26 mouse cellular contexts compared by ENCODE assay signal in genomic region chr16:94844769-94845168, GRCm38 (mm10).
"Had no signal": no experiment of that assay in that cellular context is flagged by ENCODE, and none has a peak within 500 bp of the region (broad histone marks: within the 10 kb centered on the region; RNA-seq: fewer than 3 reads in every experiment).

No protein-coding gene starts in this region.

- H3K27me3 ChIP-seq: heart, embryonic 12.5 days; hindbrain, embryonic 12.5 days; hindbrain, embryonic 15.5 days; intestine, embryonic 15.5 days; limb, embryonic 12.5 days; liver, embryonic 13.5 days had no signal

- H3K36me3 ChIP-seq: heart, embryonic 10.5 days; heart, embryonic 12.5 days; hindbrain, embryonic 10.5 days; hindbrain, embryonic 12.5 days; hindbrain, embryonic 15.5 days; intestine, embryonic 15.5 days; limb, embryonic 12.5 days; liver, embryonic 13.5 days had no signal

- H3K4me3 ChIP-seq: gastrocnemius, adult 2 months; heart, embryonic 10.5 days; heart, embryonic 12.5 days; hindbrain, embryonic 10.5 days; hindbrain, embryonic 12.5 days; hindbrain, embryonic 15.5 days; intestine, embryonic 15.5 days; layer of hippocampus, adult 2 months; left cerebral cortex, adult 2 months; limb, embryonic 12.5 days; liver, embryonic 13.5 days had no signal

- ATAC-seq: hindbrain, postnatal 0 days; inflammation-experienced regulatory T-cells, adult 6 months; intestine, embryonic 15.5 days; intestine, postnatal 0 days had no signal

- DNase-seq: gastrocnemius, adult 2 months; gastrocnemius, postnatal 10 days; gastrocnemius, postnatal 25 days; heart, adult 18-20 months; heart, postnatal 10 days; heart, postnatal 4 days; kidney, adult 18-20 months; kidney, adult 8-10 months; kidney, postnatal 10 days; kidney, postnatal 25 days; kidney, postnatal 4 days; liver; liver, embryonic 13.5 days had no signal

- H3K9ac ChIP-seq: heart, embryonic 12.5 days; hindbrain, embryonic 12.5 days; hindbrain, embryonic 15.5 days; intestine, embryonic 15.5 days; limb, embryonic 12.5 days; liver, embryonic 13.5 days had no signal

- H3K9me3 ChIP-seq: heart, embryonic 10.5 days; hindbrain, embryonic 10.5 days; hindbrain, embryonic 12.5 days; hindbrain, embryonic 15.5 days; intestine, embryonic 15.5 days; limb, embryonic 12.5 days; liver, embryonic 13.5 days had no signal

- H3K4me1 ChIP-seq: hindbrain, embryonic 10.5 days; hindbrain, embryonic 12.5 days; hindbrain, embryonic 15.5 days; liver, embryonic 13.5 days had no signal

- H3K4me2 ChIP-seq: heart, embryonic 12.5 days; hindbrain, embryonic 12.5 days; hindbrain, embryonic 15.5 days; intestine, embryonic 15.5 days; limb, embryonic 12.5 days; liver, embryonic 11.5 days; liver, embryonic 13.5 days had no signal

- H3K27ac ChIP-seq: gastrocnemius, adult 2 months; heart, embryonic 10.5 days; hindbrain, embryonic 10.5 days; hindbrain, embryonic 12.5 days; hindbrain, embryonic 15.5 days; hindbrain, postnatal 0 days; intestine, embryonic 15.5 days; layer of hippocampus, adult 2 months; left cerebral cortex, adult 2 months; limb, embryonic 12.5 days; liver, embryonic 13.5 days had no signal
